Mouse (Mus musculus): ENCODE measurements at regions not wholly inside any gene's neighbourhood (a gene's known extent, or its start where the extent isn't known, plus 50 kb on each side); places are given as distances from the start of the nearest gene placed in this dataset.

DNA sequence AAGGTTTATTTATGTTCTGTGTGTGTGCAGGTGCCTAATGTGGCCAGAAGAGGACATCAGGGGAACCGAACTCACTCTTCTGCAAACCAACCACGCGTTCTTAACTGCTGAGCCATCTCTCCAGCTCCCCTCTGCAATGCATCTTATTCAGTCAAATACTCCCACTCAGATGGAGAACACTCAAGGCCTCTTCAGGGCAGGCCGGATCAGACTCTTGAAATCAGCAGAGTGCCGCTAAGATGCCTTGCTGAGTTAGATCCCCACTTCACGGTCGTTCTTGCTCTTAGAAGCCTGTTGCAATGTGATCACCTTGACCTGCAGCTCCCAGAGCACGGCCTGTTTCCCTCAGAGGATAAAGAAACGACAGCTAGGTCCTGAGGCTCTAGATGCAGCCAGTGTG lies 81.1 kb downstream of the Rplp1 start:
- WGBS = 81% methylated on average over 9 of the region's 9 CpGs
- no peak overlapping the region for H3K4me3 ChIP-seq (ENCODE audit: insufficient read depth, low read depth, low read length)
- no peaks in the 10 kb centered on the region for H3K36me3 ChIP-seq (ENCODE audit: control insufficient read depth, insufficient read depth, low read length)
- H3K4me1 ChIP-seq (ENCODE audit: control insufficient read depth, insufficient read depth, low read length) = no peaks in the 10 kb centered on the region
- H3K27ac ChIP-seq (ENCODE audit: insufficient read depth, low read depth, low read length) = no peak overlapping the region
- no peaks in the 10 kb centered on the region for H3K27me3 ChIP-seq (replicated peaks; ENCODE audit: control insufficient read depth, insufficient read depth, low read length)
- TF ChIP-seq POLR2A (IDR thresholded peaks at IDR 0.05; ENCODE audit: low read depth, low read length) (no peak), CTCF (conservative IDR thresholded peaks at IDR 0.05; ENCODE audit: insufficient read depth, insufficient read length, low read depth, low read length) (no peak)
- DNase-seq = no peak

DNA sequence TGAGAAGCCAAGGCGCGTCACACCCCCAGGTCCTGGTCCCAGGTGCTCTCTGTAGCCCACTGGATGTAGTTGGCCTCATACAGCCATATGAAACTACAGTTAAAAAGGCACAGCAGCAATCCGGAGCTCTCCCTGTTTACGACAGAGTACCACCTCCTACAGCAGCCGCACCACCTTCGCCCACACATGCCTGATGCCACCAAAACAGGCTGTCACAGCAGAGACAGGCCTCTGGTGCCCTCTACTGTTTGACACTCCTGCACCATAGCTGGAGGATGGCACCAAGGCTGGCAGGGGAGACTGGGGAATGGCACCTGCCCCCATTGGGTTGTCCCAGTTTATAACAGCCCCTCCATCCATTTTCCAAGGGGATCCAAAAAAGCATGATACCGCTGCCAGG lies 84.1 kb downstream of the Rplp1 start:
- TF ChIP-seq CTCF (conservative IDR thresholded peaks at IDR 0.05; ENCODE audit: insufficient read depth, insufficient read length, low read depth, low read length) (peak; percentile 93), POLR2A (IDR thresholded peaks at IDR 0.05; ENCODE audit: low read depth, low read length) (no peak)
- H3K4me1 ChIP-seq (ENCODE audit: control insufficient read depth, insufficient read depth, low read length) = peaks cover 4% of the 10 kb centered on the region; the same call in 1 of the 2 replicates
- no peaks in the 10 kb centered on the region for H3K27me3 ChIP-seq (replicated peaks; ENCODE audit: control insufficient read depth, insufficient read depth, low read length)
- no peaks in the 10 kb centered on the region for H3K36me3 ChIP-seq (ENCODE audit: control insufficient read depth, insufficient read depth, low read length)
- no peak overlapping the region for H3K27ac ChIP-seq (ENCODE audit: insufficient read depth, low read depth, low read length)
- whole genome bisulfite sequencing = 54% methylated on average over 7 of the region's 7 CpGs
- H3K4me3 ChIP-seq (ENCODE audit: insufficient read depth, low read depth, low read length) = no peak overlapping the region
- peak; percentile 58 for DNase-seq

DNA sequence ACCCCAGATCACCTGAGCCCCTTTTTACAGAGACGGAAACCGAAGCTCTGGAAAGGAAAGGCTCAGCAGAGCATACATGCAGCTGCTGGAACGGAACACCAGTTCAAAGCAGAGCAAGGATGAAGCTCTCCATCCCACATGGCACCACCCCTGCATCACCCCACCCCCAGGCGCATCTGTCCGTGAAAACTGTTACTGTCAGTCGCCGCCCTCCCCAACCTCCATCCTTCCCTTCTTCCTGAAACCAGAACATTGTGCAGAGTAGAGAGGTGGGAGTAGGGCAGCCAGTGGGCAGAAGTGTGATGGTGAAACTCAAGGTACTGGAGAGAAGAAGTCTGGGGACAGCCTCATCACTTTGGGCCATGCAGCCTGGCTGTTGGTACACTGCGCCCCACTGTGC lies 84.6 kb downstream of the Rplp1 start:
- H3K4me3 ChIP-seq (ENCODE audit: insufficient read depth, low read depth, low read length) = no peak overlapping the region
- H3K27ac ChIP-seq (ENCODE audit: insufficient read depth, low read depth, low read length) = no peak overlapping the region
- no peaks in the 10 kb centered on the region for H3K36me3 ChIP-seq (ENCODE audit: control insufficient read depth, insufficient read depth, low read length)
- 61% methylated on average over 8 of the region's 8 CpGs for WGBS
- TF ChIP-seq POLR2A (IDR thresholded peaks at IDR 0.05; ENCODE audit: low read depth, low read length) = no peak
- no peak for TF ChIP-seq CTCF (conservative IDR thresholded peaks at IDR 0.05; ENCODE audit: insufficient read depth, insufficient read length, low read depth, low read length)
- H3K4me1 ChIP-seq (ENCODE audit: control insufficient read depth, insufficient read depth, low read length) = peaks cover 4% of the 10 kb centered on the region; the same call in 1 of the 2 replicates
- H3K27me3 ChIP-seq (replicated peaks; ENCODE audit: control insufficient read depth, insufficient read depth, low read length) = no peaks in the 10 kb centered on the region
- DNase-seq = no peak

DNA sequence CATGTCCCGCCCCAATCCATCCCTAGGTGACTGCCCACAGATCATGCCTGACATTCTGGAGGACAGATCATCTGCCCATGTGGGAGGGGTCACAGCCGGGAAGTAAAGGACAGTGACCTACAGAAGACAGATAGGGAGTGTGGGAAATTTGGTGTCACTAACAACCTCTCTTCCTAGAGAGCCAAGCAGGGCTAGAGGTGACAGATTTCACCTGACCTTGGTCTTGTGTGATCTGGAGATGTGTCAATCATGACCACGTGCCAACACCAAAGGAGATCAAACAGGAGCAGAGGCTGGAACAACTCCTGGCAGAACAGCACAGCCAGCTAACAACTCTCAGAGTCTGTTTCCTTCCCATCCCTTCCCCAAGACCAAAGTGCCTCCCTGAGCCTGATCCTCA lies 85.0 kb downstream of the Rplp1 start:
- WGBS = 75% methylated on average over 3 of the region's 3 CpGs
- no peaks in the 10 kb centered on the region for H3K27me3 ChIP-seq (replicated peaks; ENCODE audit: control insufficient read depth, insufficient read depth, low read length)
- H3K27ac ChIP-seq (ENCODE audit: insufficient read depth, low read depth, low read length) = no peak overlapping the region
- no peak for DNase-seq
- no peak overlapping the region for H3K4me3 ChIP-seq (ENCODE audit: insufficient read depth, low read depth, low read length)
- H3K36me3 ChIP-seq (ENCODE audit: control insufficient read depth, insufficient read depth, low read length) = no peaks in the 10 kb centered on the region
- TF ChIP-seq POLR2A (IDR thresholded peaks at IDR 0.05; ENCODE audit: low read depth, low read length) (no peak), CTCF (conservative IDR thresholded peaks at IDR 0.05; ENCODE audit: insufficient read depth, insufficient read length, low read depth, low read length) (no peak)
- H3K4me1 ChIP-seq (ENCODE audit: control insufficient read depth, insufficient read depth, low read length) = peaks cover 4% of the 10 kb centered on the region; the same call in 1 of the 2 replicates

DNA sequence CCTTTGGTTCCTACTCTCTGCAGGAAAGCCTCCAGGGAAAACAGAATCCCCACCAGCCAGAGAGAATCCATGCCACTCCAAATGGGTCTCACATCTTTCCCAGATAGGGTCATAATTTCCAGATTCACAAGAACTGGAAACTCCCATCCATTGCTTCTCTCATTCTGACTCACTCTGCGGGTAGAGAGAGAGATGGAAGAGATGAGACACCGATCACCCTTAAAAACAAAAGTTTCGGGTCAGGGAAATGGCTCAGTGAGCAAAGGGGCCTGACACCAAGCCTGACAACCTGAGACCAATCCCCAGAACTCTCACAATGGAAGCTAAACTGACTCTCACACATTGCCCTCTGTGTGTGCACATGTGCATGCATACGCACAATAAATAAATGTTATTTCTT lies 86.6 kb downstream of the Rplp1 start:
- no peaks in the 10 kb centered on the region for H3K27me3 ChIP-seq (replicated peaks; ENCODE audit: control insufficient read depth, insufficient read depth, low read length)
- DNase-seq = no peak
- no peaks in the 10 kb centered on the region for H3K36me3 ChIP-seq (ENCODE audit: control insufficient read depth, insufficient read depth, low read length)
- WGBS = 92% methylated on average over 4 of the region's 4 CpGs
- H3K4me3 ChIP-seq (ENCODE audit: insufficient read depth, low read depth, low read length) = no peak overlapping the region
- TF ChIP-seq CTCF (conservative IDR thresholded peaks at IDR 0.05; ENCODE audit: insufficient read depth, insufficient read length, low read depth, low read length) (no peak), POLR2A (IDR thresholded peaks at IDR 0.05; ENCODE audit: low read depth, low read length) (no peak)
- H3K27ac ChIP-seq (ENCODE audit: insufficient read depth, low read depth, low read length) = no peak overlapping the region
- H3K4me1 ChIP-seq (ENCODE audit: control insufficient read depth, insufficient read depth, low read length) = peaks cover 4% of the 10 kb centered on the region; the same call in 1 of the 2 replicates

DNA sequence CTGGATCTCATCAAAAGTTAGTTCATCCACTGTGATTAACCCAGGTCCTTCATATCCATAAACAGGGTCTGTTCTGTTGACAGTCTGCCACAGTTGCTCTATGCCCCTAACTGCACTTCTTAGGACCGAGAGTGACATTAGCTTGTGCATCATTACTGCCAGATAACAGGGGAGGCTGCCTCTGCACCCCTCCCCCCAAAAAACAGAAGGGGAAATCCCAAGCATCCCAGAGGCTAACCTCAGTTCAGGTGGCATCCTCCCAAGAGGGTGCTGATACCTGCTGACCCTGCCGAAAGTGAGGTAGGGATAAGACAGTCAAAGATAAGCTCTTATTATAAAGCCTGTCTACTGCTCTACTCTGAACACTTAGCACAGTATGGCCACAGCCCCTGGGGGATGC lies 87.3 kb downstream of the Rplp1 start:
- H3K4me1 ChIP-seq (ENCODE audit: control insufficient read depth, insufficient read depth, low read length) = peaks cover 4% of the 10 kb centered on the region; the same call in 1 of the 2 replicates
- no peak for TF ChIP-seq CTCF (conservative IDR thresholded peaks at IDR 0.05; ENCODE audit: insufficient read depth, insufficient read length, low read depth, low read length)
- TF ChIP-seq POLR2A (IDR thresholded peaks at IDR 0.05; ENCODE audit: low read depth, low read length) = no peak

DNA sequence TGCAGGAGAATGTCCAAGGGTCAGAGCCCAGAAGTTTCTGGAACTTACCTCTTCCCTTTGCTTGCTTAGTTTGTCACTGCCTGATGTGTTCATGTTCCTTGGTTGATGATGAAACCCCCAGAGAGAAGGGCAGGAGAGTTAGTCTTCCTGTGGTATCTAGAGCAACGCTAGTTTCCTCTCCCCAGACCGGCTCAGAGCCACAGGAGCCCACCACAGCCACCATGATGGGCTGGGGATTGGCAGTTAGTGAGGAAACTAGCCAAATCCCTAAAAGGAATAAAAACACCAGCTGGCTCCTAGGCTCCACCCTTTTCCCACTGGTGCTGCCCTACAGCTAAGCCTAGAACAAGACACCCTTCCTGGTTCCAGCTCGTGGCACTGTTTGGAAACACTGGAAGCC lies 87.9 kb downstream of the Rplp1 start:
- Histone ChIP-seq H3K27ac (ENCODE audit: insufficient read depth, low read depth, low read length) (no peak overlapping the region), H3K27me3 (replicated peaks; ENCODE audit: control insufficient read depth, insufficient read depth, low read length) (no peaks in the 10 kb centered on the region), H3K36me3 (ENCODE audit: control insufficient read depth, insufficient read depth, low read length) (no peaks in the 10 kb centered on the region), H3K4me1 (ENCODE audit: control insufficient read depth, insufficient read depth, low read length) (peaks cover 4% of the 10 kb centered on the region; the same call in 1 of the 2 replicates), H3K4me3 (ENCODE audit: insufficient read depth, low read depth, low read length) (no peak overlapping the region)
- no peak for DNase-seq
- no peak for TF ChIP-seq POLR2A (IDR thresholded peaks at IDR 0.05; ENCODE audit: low read depth, low read length)
- no peak for TF ChIP-seq CTCF (conservative IDR thresholded peaks at IDR 0.05; ENCODE audit: insufficient read depth, insufficient read length, low read depth, low read length)
- 65% methylated on average over 3 of the region's 3 CpGs for WGBS

More for the DNA sequence above, 87.3 kb downstream of the Rplp1 start:
- Histone ChIP-seq H3K27me3 (replicated peaks; ENCODE audit: control insufficient read depth, insufficient read depth, low read length) (no peaks in the 10 kb centered on the region), H3K27ac (ENCODE audit: insufficient read depth, low read depth, low read length) (no peak overlapping the region), H3K36me3 (ENCODE audit: control insufficient read depth, insufficient read depth, low read length) (no peaks in the 10 kb centered on the region), H3K4me3 (ENCODE audit: insufficient read depth, low read depth, low read length) (no peak overlapping the region)
- no peak for DNase-seq
- 84% methylated on average over 2 of the region's 2 CpGs for whole genome bisulfite sequencing
